Mouse (Mus musculus) NIH3T3 (cell line): Measurements from ENCODE around the gene Ripk4.
A peak's percentile ranks its signal among the peaks of the same experiment; 100 is the strongest.

Experiments used
- DNase-seq: peaks from one replicate; pipeline ENCODE4 v3.0.0-alpha.2; 2012; ENCODE audit warnings: low read depth

The Ripk4 gene

DNA sequence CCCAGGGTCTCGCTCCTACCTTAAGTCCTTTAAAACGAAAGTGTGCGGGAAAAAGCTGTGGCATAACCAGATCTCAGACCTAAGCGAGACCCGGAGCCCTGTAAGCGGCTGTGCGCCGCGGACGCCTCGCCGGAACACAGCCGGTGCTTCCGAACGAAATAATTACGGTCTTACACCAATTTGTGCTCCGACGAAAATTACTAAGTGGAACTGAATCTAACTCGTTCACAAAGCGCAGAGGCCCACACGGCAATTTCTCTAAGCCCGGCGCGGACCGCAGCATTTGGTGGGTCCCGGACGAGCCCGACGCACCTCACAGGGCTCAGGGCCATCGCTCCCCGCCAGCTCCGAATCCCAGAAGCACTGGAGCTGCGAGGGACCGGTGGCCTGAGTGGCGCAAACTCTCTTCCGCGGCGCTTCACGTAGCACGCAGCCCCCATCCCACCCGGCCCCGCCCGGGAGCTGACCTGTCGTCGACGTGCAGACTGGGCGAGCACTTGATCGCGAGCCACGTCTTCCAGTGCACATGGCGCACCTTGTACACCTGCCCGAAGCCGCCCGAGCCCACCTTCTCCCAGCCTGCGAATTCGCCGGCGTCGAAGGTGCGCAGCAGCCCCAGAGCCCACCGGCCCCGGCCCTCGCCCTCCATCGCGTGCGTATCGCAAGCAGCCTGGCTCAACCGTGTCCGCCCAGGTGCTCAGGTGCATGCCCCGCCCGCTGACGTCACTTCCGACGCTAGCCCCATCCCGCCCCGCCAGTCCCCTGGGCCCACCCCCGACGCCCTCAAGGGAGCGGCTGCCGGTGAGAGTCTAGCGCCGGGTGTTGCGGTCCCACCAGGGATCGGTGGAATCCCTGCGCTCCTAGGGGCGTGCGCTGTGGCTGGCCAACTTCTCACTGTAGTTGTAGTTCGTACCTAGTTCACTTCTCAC lies at the start of gene Ripk4:
Ripk4 (minus strand) TSS at position 727 of the 929 bp plus-strand sequence.
- DNase-seq: no peak

DNA sequence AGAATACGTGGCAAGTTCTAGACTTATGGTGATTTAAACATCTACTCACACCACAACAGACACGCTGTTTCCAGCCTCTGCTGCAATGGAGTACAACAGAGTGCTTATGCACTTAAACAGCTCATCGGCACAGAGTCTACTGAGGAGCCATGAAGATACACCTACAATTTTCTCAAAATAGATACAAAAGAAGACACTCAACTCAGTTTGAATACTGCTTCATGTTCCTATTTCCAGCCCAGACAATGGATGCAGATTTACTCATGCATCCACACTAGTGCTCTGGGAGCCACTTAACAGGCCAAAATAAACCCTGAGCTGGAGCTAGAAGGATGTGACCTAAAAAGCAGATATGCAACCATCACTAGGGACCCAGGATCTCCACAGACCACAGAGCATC lies 45.3 kb upstream of the Ripk4 start:
- DNase-seq: no peak

DNA sequence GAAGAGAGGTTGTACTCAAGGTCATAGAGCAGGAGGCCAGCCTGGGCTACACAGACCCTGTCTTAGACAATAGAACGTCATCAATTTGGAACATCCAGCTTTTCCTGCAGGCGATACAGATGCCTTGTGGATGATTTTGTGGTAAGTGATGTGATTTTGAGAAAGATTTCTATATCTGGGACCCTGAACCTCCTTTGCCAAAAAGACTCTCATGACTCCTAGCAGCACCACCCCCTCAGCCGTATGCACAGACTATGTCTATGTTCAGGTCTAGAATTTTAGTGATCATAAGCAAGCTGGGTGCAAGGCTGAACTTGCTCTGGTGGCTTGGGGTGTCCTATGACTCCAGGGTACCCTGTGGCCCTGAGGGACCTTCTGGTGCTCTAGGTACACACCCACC lies 42.1 kb upstream of the Ripk4 start:
- DNase-seq: no peak

DNA sequence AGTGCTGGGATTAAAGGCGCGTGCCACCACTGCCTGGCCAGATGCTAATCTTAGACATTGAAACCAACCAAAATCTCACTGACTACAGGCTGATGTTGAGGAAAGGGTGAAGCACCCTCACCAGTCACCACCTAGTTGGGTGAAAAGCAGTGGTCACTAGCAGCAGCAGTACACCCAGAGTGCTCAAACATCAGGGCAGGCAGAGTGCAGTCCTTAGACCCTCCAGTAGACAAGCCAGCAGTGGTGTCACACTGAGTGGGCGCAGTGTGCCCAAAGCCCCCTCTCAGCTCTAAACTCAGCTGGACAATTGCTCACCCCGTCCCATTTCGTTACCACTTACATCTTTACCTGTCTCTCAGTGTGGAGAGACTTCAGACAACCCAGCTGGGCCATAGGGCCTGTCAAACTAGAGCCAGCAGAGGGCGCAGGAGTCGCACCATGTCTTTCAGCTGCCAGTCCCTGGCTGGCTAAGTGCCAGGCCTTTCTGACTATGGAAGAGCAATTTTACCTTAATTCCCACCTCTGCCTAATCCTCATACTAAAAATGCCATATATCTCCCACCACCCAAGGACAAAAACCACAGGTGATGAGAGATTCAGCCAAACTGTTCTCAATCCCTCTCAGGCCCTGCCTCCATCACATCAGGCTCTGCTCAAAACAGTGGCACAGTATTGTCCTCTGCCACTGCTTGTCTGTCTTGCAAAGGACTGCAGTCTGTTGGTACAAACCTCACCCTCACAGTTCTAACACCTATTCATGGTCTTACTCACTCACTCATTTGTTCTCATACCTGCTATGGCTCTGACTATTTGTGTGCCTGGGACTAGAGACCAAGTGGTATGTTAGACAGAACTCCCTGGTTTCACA lies 41.3 kb upstream of the Ripk4 start:
- DNase-seq: peak; percentile 81

DNA sequence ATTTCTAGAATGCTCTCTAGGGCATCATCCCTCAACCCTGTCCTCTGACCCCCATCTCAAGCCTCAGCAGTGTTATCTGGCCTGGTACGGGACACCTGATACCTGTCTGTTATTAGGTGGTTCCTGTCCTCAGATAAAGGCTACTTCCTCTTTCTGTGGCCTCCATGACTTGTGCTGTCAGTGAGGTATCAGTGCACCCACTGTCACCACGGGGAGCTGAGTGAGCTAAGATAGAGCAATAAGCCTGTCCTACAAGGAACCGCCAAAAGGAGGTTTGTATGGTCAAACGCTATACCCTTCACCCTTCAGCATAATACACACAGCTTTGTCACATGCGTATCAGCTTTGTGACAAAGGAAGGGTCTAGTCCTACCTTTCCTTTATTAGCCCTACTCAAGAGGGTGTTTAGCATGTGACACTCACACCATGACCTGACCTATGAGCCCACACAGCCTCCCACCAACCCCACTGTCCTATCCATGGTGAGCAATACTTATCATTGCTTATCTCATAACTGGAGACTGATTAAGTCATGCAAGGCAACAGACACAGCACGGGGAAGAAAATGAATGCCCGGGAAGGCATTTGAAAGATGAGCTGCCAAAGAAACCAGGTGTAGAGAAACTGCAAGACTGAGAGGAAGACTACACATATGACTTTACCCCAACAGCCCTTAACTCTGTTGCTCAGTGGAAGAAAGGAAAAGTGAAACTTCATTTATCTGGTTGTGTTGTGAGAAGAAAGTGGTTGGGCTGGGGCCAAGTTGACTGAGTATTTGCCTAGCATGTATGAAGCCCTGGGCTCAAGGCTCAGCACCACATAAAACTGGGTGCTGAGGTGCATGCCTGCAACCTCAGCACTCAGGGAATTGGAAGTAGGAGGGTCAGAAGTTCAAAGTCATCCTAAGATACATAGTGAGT lies 34.6 kb upstream of the Ripk4 start:
- no peak for DNase-seq

DNA sequence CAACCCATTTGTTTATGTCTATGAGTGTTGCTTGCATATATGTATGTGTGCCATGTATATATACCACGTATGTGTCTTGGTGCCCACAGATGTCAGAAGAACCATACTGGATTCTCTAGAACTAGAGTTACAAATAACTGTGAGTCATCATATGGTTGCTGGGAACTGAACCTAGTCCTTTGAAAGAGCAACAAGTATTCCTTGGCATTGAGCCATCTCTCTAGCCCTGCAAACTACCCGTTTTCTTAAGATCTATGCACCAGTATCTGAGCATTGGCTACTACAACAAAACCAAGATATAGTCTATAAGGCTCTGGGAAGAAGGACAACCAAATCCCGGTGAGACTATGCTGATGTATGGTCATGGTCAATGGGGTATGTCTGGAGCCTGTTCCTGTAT lies 33.6 kb upstream of the Ripk4 start:
- no peak for DNase-seq

DNA sequence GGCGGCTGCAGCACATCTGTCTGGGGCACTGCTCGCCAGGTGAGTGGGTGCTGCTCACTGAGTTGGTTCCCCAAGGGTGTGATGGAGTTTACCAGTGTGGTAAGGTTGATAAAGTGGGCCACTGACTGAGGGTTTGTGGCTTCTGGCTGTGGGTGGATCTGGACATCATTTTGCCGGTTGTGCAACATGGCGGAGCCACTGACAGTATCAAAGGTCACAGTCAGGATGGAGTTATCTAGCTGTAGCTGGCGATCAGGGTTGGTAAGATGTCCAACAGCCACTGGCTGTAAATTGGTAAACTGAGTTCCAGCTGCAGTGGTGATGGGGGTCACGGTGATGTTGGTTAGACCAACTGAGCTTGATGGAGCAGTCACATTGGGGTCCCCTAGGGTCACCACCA lies 30.7 kb upstream of the Ripk4 start:
- no peak for DNase-seq

DNA sequence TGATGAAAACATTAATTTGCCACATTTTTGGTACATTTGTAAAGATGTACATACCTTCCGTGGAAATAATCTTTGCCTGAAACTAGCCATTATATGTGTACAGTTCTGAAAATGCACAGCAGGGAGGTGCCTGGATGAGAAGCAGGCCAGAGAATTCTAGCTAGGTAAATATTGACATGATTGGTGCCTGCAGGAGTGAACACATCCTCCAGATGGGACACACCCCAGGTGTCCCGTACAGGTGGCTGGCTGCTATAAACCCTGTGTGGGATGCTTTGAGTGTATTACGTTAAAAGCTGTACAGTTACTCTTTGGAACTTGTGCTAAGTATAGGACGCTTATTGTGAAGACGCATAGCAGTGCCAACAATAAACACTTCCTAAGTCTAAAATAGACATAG lies 19.5 kb upstream of the Ripk4 start:
- no peak for DNase-seq

DNA sequence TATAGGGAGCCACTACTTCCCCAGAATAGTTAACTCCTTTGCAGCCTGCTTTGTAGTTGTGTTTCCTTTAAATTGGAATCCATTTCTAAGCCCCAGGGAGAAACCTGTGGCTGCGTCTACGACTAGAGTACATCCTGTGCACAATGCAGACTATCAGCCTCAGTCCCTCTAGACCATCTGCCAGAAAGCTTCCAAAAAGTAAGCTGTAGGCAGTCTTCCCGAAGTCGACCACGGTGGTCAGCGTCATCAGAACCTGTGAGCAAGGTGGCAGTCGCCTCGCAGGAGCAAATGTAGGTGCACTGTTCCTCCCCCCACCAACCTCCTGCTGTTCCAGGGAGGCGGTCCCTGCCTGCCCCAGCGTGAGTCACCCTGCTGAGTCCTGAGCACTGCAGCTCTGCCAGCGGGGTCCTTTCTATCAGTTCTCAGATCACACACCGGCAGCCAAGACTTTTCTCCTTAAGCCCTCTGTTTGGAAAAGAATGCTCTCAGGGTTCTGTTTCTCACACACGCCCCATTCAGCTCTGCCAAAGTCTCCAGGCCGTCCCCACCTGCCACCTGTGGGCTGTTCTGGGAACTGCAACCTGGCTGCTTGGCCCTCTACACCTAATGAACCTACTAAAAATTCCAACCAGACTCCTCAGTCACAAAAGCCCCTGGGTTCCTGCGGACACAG lies 14.9 kb upstream of the Ripk4 start:
- peak; percentile 86 for DNase-seq

DNA sequence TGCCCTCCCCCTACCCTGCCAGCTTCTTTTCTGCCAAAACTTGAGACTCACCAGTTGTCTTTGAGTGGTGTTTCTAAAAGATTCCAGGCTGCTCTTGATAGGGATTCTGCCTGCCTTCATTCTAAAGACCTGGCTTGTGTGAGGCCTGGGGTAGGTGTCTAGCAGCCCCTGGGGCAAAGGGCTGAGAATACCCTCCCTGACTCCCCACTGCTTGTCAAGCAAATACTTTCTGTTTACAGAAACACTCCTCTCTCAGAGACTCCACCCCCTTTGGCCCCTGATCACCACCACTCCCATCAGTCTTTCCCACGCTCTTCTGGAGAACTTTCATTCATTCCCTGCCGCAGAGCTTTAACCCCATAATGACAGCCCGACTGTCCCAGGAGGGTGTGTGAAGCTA lies 2.9 kb upstream of the Ripk4 start:
- DNase-seq: no peak

DNA sequence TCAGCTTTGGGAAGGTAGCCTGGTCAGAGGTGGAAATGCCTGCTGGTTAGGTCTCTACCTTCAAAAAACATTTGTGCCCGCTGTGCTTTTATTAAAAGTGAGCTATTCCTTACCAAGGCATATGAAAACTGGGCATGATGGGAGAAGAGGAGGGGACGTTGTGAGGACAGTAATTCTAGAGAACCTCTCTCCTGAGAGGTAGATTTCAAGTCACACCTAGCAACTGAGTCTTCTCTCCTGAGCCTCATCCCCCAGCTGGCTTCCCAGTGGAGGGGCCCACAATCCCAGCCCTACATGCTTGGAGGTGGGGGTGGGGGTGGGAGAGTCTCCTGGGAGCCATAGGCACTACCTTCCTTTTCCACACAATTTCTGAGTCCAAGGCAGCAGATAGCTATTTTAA lies 1.0 kb upstream of the Ripk4 start:
- DNase-seq: no peak

DNA sequence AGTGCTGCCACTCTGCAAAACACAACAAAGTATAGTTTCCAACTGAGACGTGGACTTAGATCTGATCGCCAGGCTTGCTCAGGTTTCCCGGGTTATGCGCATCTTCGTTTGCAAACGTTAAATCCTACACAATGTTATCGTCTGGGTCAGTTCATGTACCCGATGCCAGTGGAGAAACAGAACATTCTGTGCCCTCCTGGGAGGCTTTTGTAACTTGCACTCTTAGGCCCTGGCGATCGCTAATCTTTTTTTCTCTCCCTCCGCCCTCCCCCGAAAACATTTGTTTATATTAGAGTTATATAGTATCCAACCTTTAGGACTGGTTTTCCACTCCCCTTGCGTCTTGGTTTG lies 378 bp upstream of the Ripk4 start:
- DNase-seq: no peak

DNA sequence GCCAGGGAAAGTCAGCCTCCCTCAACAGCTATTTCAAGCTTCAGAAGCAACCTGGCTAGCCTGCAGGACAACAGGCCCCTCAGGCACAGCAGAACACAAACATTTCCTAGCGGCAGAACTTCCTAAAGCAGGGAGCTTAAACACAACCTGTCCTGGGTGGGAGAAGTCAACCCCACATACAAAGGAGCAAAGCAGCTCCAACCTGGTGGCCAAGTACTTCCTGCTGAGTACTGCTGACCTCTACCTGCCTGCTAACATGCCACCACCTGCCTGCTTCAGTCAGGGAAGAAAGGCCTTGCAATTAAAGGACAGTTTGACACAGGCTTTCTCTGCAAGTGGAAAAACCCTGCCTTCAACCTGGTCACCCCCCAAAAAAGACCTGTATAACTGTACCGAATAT lies 1.8 kb downstream of the Ripk4 start:
- no peak for DNase-seq

DNA sequence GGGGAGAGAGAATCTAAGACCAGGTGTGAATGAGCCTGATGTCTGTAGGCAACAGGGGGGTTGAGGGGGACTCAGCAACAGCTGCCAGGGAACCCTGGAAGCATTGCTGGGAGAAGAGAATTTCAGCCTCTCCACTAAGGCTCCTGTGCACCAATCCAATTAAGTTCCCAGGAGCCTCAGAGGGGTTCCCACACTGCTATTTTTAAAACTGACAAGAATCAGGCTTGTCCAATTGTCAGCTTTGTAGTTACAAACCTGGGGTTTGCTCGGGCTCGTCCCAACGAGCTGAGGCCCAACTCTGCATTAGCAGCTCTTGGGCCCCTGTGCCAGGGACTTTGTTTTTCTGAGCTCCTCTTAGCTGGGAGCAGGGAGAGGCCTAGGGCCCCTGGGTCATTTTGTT lies 3.9 kb downstream of the Ripk4 start:
- DNase-seq: no peak

DNA sequence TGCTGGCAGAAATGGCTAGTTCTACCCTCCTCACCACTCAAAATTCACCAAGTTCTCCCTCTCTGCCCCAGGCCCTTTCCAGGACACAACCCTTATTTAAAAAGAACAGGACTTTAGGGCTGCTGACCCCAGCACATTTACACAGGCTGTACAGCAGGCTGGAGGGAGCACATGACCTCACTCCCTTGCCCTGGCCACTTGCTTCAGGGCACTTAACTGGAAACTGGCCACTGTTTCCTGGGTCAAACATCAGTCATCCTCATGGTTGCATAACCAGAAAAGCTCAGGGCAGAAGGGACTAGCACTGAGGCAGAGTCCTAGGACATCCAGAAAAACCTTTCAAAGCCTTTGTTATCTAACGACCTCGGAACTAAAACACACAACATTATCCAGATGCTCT lies 5.3 kb downstream of the Ripk4 start:
- no peak for DNase-seq

DNA sequence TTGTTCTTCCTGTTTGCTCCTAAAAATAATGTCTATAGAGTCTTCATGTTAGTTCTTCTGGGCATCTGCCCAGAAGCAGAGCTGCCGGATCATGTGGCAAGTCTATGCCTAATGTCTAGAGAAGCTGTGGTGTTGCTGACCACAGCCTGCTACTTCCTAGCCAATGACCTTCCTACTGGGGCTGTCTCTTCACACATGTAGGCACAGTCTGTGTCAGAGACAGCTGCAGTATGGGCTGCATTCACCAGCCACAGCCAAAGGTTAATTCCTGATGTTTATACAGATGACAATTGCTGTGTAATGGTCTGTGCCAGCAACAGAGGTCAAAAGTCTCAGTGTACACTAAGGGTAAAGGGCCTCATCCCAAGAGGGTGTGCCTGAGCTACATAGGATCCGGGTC lies 7.1 kb downstream of the Ripk4 start:
- DNase-seq: peak; percentile 10

DNA sequence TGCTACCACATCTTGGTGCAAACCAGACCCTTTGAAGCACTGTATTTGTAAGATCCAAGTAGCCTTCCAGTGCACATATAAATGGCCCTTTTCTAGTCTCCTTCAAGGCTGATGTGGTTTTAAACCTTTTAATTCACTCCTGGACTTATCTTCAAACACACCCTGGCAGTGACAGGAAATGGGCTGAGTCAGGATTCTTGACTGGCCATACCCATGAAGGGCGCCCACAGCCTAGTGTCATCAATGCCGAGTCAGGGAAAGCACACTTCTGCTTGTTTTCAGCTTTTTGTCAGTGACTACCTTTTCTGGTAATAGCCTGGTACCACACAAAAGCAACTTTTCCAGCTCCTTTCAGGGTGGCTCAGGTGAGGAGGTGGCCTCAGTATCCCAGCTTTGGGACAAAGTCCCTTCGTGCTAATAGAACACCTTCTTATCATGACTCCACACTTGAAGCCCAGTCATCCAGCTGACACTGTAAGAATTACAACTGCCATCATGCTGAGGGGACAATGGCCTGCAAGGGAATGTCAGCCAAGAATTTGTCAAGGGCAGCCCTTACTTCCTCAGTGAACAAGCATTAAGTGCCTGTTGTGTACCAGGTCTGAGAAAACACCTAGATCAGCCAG lies 11.2 kb downstream of the Ripk4 start:
- no peak for DNase-seq

DNA sequence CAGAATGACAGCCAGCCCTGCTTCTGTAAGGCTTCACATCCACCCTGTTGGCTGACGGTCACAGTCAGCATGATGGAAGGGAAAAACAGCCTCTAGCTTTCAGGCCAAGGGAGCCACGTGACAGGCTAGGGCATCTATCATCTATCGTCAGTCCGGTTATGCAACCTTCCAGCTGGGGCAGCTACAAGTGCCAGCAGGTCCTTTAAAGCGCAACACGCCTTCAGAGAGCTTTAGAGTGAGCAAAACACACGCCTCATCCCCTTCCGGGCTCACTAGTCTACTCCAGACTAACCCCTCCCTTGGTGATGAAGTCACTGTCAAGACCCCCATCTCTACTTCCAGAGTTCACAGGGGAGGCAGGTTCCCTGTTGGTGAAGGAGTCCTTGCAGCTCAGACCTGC lies 11.7 kb downstream of the Ripk4 start:
- peak; percentile 54 for DNase-seq

DNA sequence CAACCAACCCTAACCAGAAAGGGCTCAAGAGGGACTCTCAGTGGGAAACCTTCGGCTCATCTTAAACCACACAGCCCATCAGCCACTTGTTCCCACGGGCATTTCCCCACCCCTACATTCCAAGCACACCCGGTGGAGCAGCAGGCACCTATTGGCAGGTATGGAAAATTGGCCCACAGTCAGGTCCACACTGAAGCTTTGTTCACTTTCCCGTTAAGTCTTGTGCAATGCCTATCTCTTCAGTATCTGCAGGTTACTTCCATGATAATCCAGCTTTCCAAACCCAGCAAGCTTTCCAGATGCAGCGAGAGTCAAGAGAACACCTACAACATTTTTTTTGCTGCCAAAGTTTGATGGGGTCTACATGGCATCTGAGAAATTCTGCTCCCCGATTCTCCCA lies 15.2 kb downstream of the Ripk4 start:
- no peak for DNase-seq

DNA sequence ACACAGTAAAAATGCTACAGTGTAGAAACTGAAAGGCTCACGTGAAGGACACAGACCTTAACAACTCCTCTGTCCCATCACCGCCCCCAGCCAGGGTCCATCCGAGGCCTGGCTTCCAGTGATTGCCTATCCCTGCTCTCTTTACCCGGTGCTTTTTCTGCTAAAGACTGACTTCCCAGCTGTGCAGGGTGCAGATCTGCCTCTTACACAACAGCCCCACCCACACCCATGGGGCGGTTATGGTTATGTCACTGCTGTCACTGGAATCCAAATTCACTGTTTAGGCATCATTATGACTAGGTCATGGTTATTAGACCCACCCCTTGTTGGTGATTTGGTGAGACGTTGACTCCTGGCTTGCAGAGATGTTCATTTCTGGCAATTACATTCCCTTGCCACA lies 25.6 kb downstream of the Ripk4 start:
- DNase-seq: no peak

DNA sequence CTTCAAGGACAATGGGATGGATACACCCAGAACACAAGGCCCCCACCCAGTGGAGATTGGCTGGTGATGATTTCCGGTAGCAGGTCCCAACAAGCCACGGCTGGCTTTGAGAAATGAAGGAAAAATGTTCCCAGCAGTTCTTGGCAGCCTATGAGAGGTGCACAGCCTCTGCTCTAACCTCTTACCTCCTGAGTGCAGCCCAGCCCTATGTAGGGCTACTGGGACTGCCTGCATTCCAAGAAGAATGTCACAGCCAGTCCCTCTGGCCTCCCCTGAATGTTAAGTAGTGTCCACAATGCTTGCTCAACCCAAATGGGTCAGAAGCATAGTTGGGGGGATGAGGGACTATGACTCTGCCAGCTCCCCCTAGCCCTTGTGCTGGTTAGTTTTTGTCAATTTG lies 27.0 kb downstream of the Ripk4 start:
- no peak for DNase-seq
